Mouse (Mus musculus) heart, embryonic 10.5 days (tissue): ENCODE results near the gene Osbpl6. TPM values are rescaled to one million over a fixed set of nuclear protein-coding genes. Genes with fewer than 3 reads are reported as not detected.

Source experiments
- DNase-seq: peaks from one replicate; pipeline ENCODE4 v3.0.0-alpha.2; 2017; ENCODE audit warnings: low spot score
- H3K27ac ChIP-seq: fragments of 300-500 bp; sonication (generic); 2 replicates; pipeline ENCODE4 v1.5.1; 2016; ENCODE audit warnings: mild to moderate bottlenecking
- H3K27me3 ChIP-seq: fragments of 300-500 bp; sonication (generic); 2 replicates; pipeline ENCODE4 v1.6.1; 2016; ENCODE audit warnings: mild to moderate bottlenecking; ENCODE audit not compliant: poor library complexity, insufficient read depth, severe bottlenecking
- H3K36me3 ChIP-seq: fragments of 300-500 bp; sonication (generic); 2 replicates; pipeline ENCODE4 v1.6.1; 2016; ENCODE audit warnings: mild to moderate bottlenecking, moderate library complexity
- H3K4me1 ChIP-seq: fragments of 300-500 bp; sonication (generic); 2 replicates; pipeline ENCODE4 v1.6.1; 2016; ENCODE audit warnings: mild to moderate bottlenecking
- H3K4me3 ChIP-seq: fragments of 300-500 bp; sonication (generic); 2 replicates; pipeline ENCODE4 v1.5.1; 2016; ENCODE audit warnings: mild to moderate bottlenecking, moderate library complexity
- H3K9me3 ChIP-seq: fragments of 300-500 bp; sonication (generic); 2 replicates; pipeline ENCODE4 v1.6.1; 2016; ENCODE audit warnings: mild to moderate bottlenecking, moderate library complexity
- WGBS: fragments of 180-500 bp; shearing (Covaris S2); methylation state at CpG from one replicate; pipeline ENCODE4 v1.1.7; 2016; 5-methylcytosine and 5-hydroxymethylcytosine counted together
- polyA plus RNA-seq: library from polyadenylated mRNA; unstranded; fragments of >200 nt; fragmentation: Nextera tagmentation; extraction: Ambion mirVana; gene quantifications from 2 replicates; pipeline ENCODE4 v1.2.1, GENCODE M21; 2016

Gene Osbpl6
- polyA plus RNA-seq, 1 experiment from 2014 or later: 9.6 TPM

- peak; percentile 14 for DNase-seq
- H3K27me3 ChIP-seq: peaks cover 16% of the 10 kb centered on the region
- H3K27ac ChIP-seq: no peak overlapping the region
- H3K36me3 ChIP-seq: no peaks in the 10 kb centered on the region
- peaks cover under 1% of the 10 kb centered on the region; the same call in 1 of the 2 replicates for H3K4me1 ChIP-seq
- no peak overlapping the region for H3K4me3 ChIP-seq
- H3K9me3 ChIP-seq: no peaks in the 10 kb centered on the region
These were observed 6.1 kb upstream of the Osbpl6 start for GRCm38 (mm10) chr2:76400178-76400577.

- 2% methylated on average over 15 of the region's 15 CpGs for WGBS
- H3K9me3 ChIP-seq: no peaks in the 10 kb centered on the region
- H3K36me3 ChIP-seq: no peaks in the 10 kb centered on the region
- peaks cover 20% of the 10 kb centered on the region for H3K27me3 ChIP-seq
- H3K4me1 ChIP-seq: peaks cover 15% of the 10 kb centered on the region; the same call in 1 of the 2 replicates
- DNase-seq: no peak
- H3K4me3 ChIP-seq: peak overlapping the region; percentile 82
- peak overlapping the region; percentile 87 for H3K27ac ChIP-seq
These were observed 635 bp upstream of the Osbpl6 start for GRCm38 (mm10) chr2:76405596-76406150.

- Histone ChIP-seq H3K27ac (peak overlapping the region; percentile 87), H3K9me3 (no peaks in the 10 kb centered on the region), H3K27me3 (peaks cover 20% of the 10 kb centered on the region), H3K4me3 (peak overlapping the region; percentile 82), H3K4me1 (peaks cover 15% of the 10 kb centered on the region; the same call in 1 of the 2 replicates), H3K36me3 (no peaks in the 10 kb centered on the region)
- peak; percentile 89 for DNase-seq
- under 1% methylated on average over 49 of the region's 49 CpGs for WGBS
These were observed 681 bp downstream of the Osbpl6 start for GRCm38 (mm10) chr2:76406937-76407441.

- WGBS: 75% methylated on average over 1 of the region's 1 CpGs
- no peak for DNase-seq
These were observed 3.2 kb downstream of the Osbpl6 start for GRCm38 (mm10) chr2:76409526-76409925.

DNA sequence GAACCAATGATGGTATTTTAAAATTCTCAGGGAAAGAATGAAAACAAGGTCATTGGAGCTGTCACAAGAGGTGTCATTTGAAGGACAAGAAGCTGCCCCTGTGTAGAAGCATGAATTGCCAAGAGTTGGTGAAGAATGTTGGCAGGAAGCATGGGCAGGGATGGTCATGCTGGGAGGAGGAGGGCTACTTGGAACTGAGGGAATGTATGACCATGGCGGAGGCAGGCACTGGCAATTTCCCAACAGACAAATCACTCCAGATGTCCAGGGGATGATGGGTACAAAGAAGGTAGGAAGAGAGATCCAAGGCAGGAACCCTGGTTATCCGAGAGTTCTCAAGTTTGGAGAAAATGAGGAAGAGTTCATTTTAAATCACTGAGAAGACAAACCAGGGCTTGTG lies 3.7 kb downstream of the Osbpl6 start:
- H3K4me3 ChIP-seq: no peak overlapping the region
- no peaks in the 10 kb centered on the region for H3K36me3 ChIP-seq
- WGBS: 87% methylated on average over 2 of the region's 2 CpGs
- peaks cover 15% of the 10 kb centered on the region; the same call in 1 of the 2 replicates for H3K4me1 ChIP-seq
- H3K27me3 ChIP-seq: peaks cover 6% of the 10 kb centered on the region
- H3K9me3 ChIP-seq: no peaks in the 10 kb centered on the region
- no peak overlapping the region for H3K27ac ChIP-seq
- no peak for DNase-seq

More at GRCm38 (mm10) chr2:76409526-76409925, 3.2 kb downstream of the Osbpl6 start:
- no peak overlapping the region for H3K4me3 ChIP-seq
- no peak overlapping the region for H3K27ac ChIP-seq
- H3K9me3 ChIP-seq: no peaks in the 10 kb centered on the region
- peaks cover 10% of the 10 kb centered on the region for H3K27me3 ChIP-seq
- H3K4me1 ChIP-seq: peaks cover 15% of the 10 kb centered on the region; the same call in 1 of the 2 replicates
- no peaks in the 10 kb centered on the region for H3K36me3 ChIP-seq

GRCm38 (mm10) chr2:76412924-76413323 lies 6.6 kb downstream of the Osbpl6 start:
- H3K4me1 ChIP-seq: no peaks in the 10 kb centered on the region
- H3K9me3 ChIP-seq: no peaks in the 10 kb centered on the region
- no peak for DNase-seq
- 71% methylated on average over 2 of the region's 2 CpGs for WGBS
- H3K36me3 ChIP-seq: no peaks in the 10 kb centered on the region
- H3K27ac ChIP-seq: no peak overlapping the region
- no peaks in the 10 kb centered on the region for H3K27me3 ChIP-seq
- H3K4me3 ChIP-seq: no peak overlapping the region

- no peak for DNase-seq
- no peaks in the 10 kb centered on the region for H3K27me3 ChIP-seq
- no peaks in the 10 kb centered on the region for H3K9me3 ChIP-seq
- WGBS: 86% methylated on average over 14 of the region's 14 CpGs
- no peak overlapping the region for H3K4me3 ChIP-seq
- H3K27ac ChIP-seq: no peak overlapping the region
- H3K4me1 ChIP-seq: no peaks in the 10 kb centered on the region
- H3K36me3 ChIP-seq: no peaks in the 10 kb centered on the region
These were observed 11.3 kb downstream of the Osbpl6 start for GRCm38 (mm10) chr2:76417446-76418141.

- H3K9me3 ChIP-seq: no peaks in the 10 kb centered on the region
- no peak overlapping the region for H3K27ac ChIP-seq
- H3K4me1 ChIP-seq: no peaks in the 10 kb centered on the region
- H3K36me3 ChIP-seq: no peaks in the 10 kb centered on the region
- 87% methylated on average over 3 of the region's 3 CpGs for WGBS
- H3K27me3 ChIP-seq: no peaks in the 10 kb centered on the region
- DNase-seq: no peak
- no peak overlapping the region for H3K4me3 ChIP-seq
These were observed 11.8 kb downstream of the Osbpl6 start for GRCm38 (mm10) chr2:76418142-76418518.

DNA sequence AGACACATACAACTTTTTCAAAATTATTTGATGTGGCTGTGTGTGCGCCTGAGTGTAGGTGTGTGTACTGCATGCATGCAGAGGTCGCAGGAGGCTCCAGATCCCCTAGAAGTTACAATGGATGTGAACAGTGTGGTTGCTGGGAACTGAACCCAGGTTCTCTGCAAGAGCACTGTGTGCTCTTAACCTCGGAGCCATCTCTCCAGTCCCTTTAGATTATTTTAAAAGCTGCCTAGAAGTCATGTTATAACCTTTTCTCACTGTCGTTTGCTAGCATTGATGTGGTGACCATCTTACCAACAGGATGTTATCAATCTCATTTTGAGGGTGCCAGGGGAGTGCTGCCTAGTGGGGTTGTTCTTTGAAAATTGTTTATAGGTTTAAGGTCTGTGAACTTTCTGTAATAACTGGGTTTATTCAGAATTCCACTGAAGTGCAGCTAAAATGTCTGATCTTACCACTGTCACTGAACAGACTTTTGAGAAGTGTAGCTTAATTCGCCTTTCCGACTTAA lies 15.2 kb downstream of the Osbpl6 start:
- Histone ChIP-seq H3K4me1 (no peaks in the 10 kb centered on the region), H3K36me3 (no peaks in the 10 kb centered on the region), H3K9me3 (no peaks in the 10 kb centered on the region), H3K27ac (no peak overlapping the region), H3K27me3 (no peaks in the 10 kb centered on the region), H3K4me3 (no peak overlapping the region)
- 79% methylated on average over 6 of the region's 6 CpGs for WGBS
- no peak for DNase-seq

DNA sequence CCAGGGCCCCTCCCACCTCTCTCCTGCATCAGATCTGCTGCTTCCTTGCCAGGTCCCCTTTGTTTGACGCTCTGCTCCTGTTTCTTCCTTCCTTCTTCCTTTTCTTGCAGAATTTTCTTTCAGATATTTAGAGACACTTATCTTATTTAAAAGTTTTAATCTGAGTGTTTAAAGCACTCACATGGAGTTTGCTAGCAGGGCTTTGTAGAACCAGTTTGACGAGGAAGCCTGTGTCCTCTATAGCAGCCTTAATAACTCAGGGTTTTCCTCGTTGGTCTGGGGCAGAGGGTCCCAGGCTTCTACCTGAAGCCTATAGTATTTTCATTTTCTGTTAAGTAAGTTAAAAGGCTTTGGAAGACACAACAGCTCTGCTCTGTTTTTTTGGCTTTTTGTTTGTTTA lies 20.5 kb downstream of the Osbpl6 start:
- no peak for DNase-seq
- no peak overlapping the region for H3K4me3 ChIP-seq
- 61% methylated on average over 3 of the region's 3 CpGs for WGBS

DNA sequence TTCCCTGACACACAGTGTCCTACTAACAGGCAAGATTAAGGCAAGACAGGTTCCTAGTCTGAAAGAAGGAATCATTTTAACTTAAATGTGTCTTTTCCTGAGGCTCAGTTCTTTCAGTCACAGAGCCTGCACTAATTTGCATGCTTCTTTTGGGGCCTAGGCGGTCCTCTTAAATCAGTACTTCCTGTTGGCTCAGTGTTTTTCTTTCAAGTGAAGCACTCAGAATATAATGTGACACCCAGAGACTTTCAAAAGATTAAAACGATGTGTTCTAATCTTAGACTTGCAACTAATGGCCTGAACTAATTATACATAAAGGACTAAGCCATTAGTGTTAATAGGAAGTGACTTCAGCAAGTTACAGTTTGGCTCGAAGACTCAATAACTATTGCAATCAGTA lies 23.0 kb downstream of the Osbpl6 start:
- WGBS: 71% methylated on average over 3 of the region's 3 CpGs
- H3K9me3 ChIP-seq: no peaks in the 10 kb centered on the region
- H3K27me3 ChIP-seq: no peaks in the 10 kb centered on the region
- H3K36me3 ChIP-seq: no peaks in the 10 kb centered on the region
- H3K4me3 ChIP-seq: no peak overlapping the region
- DNase-seq: no peak
- H3K4me1 ChIP-seq: no peaks in the 10 kb centered on the region
- no peak overlapping the region for H3K27ac ChIP-seq

More for the DNA sequence above, 20.5 kb downstream of the Osbpl6 start:
- Histone ChIP-seq H3K4me1 (no peaks in the 10 kb centered on the region), H3K9me3 (no peaks in the 10 kb centered on the region), H3K36me3 (no peaks in the 10 kb centered on the region), H3K27ac (no peak overlapping the region), H3K27me3 (no peaks in the 10 kb centered on the region)

- no peak for DNase-seq
- Histone ChIP-seq H3K9me3 (no peaks in the 10 kb centered on the region), H3K27ac (no peak overlapping the region), H3K27me3 (no peaks in the 10 kb centered on the region), H3K36me3 (no peaks in the 10 kb centered on the region), H3K4me1 (no peaks in the 10 kb centered on the region), H3K4me3 (no peak overlapping the region)
- WGBS: 83% methylated on average over 5 of the region's 5 CpGs
These were observed 23.5 kb downstream of the Osbpl6 start for GRCm38 (mm10) chr2:76429855-76430254.

DNA sequence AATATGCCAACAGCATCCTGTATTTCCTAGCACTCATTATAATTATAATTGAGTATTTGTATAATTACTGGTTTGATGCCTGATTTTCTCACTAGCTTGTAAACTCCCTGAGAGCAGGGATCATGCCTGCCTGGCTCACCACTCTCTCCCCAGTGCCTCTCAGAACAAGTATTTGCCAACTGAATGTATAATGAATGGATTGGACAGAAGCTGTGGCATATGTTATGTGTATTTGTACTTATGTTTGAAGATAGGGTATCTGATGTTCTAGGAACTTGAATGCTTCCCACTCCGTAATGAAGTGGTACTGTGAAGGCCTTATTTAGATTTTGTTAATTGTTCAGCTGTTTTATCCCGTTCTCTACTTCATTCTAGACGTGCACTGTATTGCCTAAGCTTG lies 24.2 kb downstream of the Osbpl6 start:
- H3K27me3 ChIP-seq: no peaks in the 10 kb centered on the region
- H3K4me3 ChIP-seq: no peak overlapping the region
- WGBS: 90% methylated on average over 3 of the region's 3 CpGs

More for the DNA sequence above, 24.2 kb downstream of the Osbpl6 start:
- no peak for DNase-seq
- Histone ChIP-seq H3K36me3 (no peaks in the 10 kb centered on the region), H3K4me1 (no peaks in the 10 kb centered on the region), H3K27ac (no peak overlapping the region), H3K9me3 (no peaks in the 10 kb centered on the region)
